Mouse (Mus musculus) liver, postnatal 0 days (tissue): ENCODE measurements around the gene Cox10.

Experiments
- CTCF ChIP-seq: sonication (generic); IDR thresholded peaks from 2 replicates; pipeline ENCODE4 v1.5.1; 2016; ENCODE audit warnings: antibody characterized with exemption, low read depth
- EP300 ChIP-seq: IDR thresholded peaks from 2 replicates; pipeline ENCODE4 v1.6.1; 2016; ENCODE audit warnings: antibody characterized with exemption, low read depth, mild to moderate bottlenecking

DNA sequence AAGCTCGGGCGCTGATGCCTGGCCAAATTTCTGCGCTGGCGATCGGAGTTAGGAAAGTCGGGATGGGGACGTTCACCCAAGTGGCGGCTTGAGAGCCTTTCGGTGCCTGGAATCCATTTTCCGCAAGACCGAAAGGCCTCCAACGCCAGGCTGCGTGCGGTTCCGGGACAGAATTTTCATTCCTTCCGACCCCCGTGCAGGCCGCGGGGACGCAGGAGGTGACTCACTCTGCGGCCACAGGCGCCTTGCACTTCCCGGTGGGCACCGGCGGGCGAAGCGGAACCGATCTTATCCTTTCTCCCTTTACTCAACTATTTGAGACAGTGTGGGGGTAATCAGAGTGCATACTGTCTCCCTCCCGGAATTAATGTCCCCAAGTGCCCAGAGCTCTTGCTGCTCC, 155.9 kb downstream of the Cox10 start:
- TF ChIP-seq EP300: no peak
- TF ChIP-seq CTCF: no peak
